Mouse (Mus musculus): Measurements from ENCODE around the gene 1700012B07Rik.

GRCm38 (mm10) chr11:109817405-109817804, 10.4 kb downstream of the 1700012B07Rik start:
- TF ChIP-seq POLR2A (IDR thresholded peaks at IDR 0.05; ENCODE audit: borderline replicate concordance, low read depth, low read length) (no peak), CTCF (IDR thresholded peaks at IDR 0.05; ENCODE audit: low read depth, low read length) (no peak)
